Mouse (Mus musculus): ENCODE measurements around the gene Tfip11.

Gene Tfip11

GRCm38 (mm10) chr5:112367338-112367737 lies 41.2 kb downstream of the Tfip11 start:
- no peak for DNase-seq

GRCm38 (mm10) chr5:112367929-112368328 lies 41.8 kb downstream of the Tfip11 start:
- DNase-seq, result no peak

- DNase-seq, result peak; percentile 97
Observed at GRCm38 (mm10) chr5:112368666-112369065, 42.5 kb downstream of the Tfip11 start.

- DNase-seq, result peak; percentile 53
Observed at GRCm38 (mm10) chr5:112369326-112369725, 43.2 kb downstream of the Tfip11 start.

- DNase-seq, result peak; percentile 61
Observed at GRCm38 (mm10) chr5:112370236-112370813, 44.2 kb downstream of the Tfip11 start.

GRCm38 (mm10) chr5:112371933-112372332 lies 45.8 kb downstream of the Tfip11 start:
- peak; percentile 82 for DNase-seq

- peak; percentile 10 for DNase-seq
Observed at GRCm38 (mm10) chr5:112376111-112376510, 50.0 kb downstream of the Tfip11 start.

- DNase-seq, result no peak
Observed at GRCm38 (mm10) chr5:112377380-112377779, 51.2 kb downstream of the Tfip11 start.

- DNase-seq, result peak; percentile 8
Observed at GRCm38 (mm10) chr5:112378716-112379115, 52.6 kb downstream of the Tfip11 start.

GRCm38 (mm10) chr5:112381154-112381553 lies 55.0 kb downstream of the Tfip11 start:
- DNase-seq, result peak; percentile 12

- peak; percentile 15 for DNase-seq
Observed at GRCm38 (mm10) chr5:112382042-112382441, 55.9 kb downstream of the Tfip11 start.

GRCm38 (mm10) chr5:112382641-112383330 lies 56.6 kb downstream of the Tfip11 start:
- peak; percentile 55 for DNase-seq

- DNase-seq, result peak; percentile 10
Observed at GRCm38 (mm10) chr5:112384805-112385472, 58.8 kb downstream of the Tfip11 start.

GRCm38 (mm10) chr5:112385973-112386372 lies 59.8 kb downstream of the Tfip11 start:
- DNase-seq, result peak; percentile 19

Data from cerebellum, adult 9-10 months (tissue).